Mouse (Mus musculus): ENCODE data around the gene Nphp3. TPM values are rescaled to one million over a fixed set of nuclear protein-coding genes. Genes with fewer than 3 reads are reported as not detected.

Gene Nphp3
- polyA plus RNA-seq, 1 experiment from 2014 or later, result 0.90 TPM

- no peak overlapping the region for H3K4me3 ChIP-seq (ENCODE audit: low read depth, low read length)
- H3K9ac ChIP-seq (ENCODE audit: low read depth, low read length), result no peak overlapping the region
- H3K27ac ChIP-seq (ENCODE audit: low read length), result no peak overlapping the region
- WGBS (ENCODE audit: insufficient replicate concordance), result 31% methylated on average over 5 of the region's 5 CpGs
- ATAC-seq (ENCODE audit: low read depth), result peak; percentile 41; the same call in 1 of the 2 replicates
- H3K27me3 ChIP-seq (ENCODE audit: control insufficient read depth, insufficient read depth, low read depth, low read length), result no peaks in the 10 kb centered on the region
- H3K36me3 ChIP-seq (ENCODE audit: control insufficient read depth, insufficient read depth), result no peaks in the 10 kb centered on the region
- H3K9me3 ChIP-seq (replicated peaks; ENCODE audit: control insufficient read depth, low read length), result no peaks in the 10 kb centered on the region
- no peak overlapping the region for H3K4me2 ChIP-seq (ENCODE audit: low read depth, low read length)
- H3K4me1 ChIP-seq (ENCODE audit: control insufficient read depth, low read depth, low read length), result no peaks in the 10 kb centered on the region; the same call in 1 of the 2 replicates
Observed at GRCm38 (mm10) chr9:104079379-104079778, 77.0 kb downstream of the Nphp3 start.

- Histone ChIP-seq H3K9me3 (replicated peaks; ENCODE audit: control insufficient read depth, low read length) (no peaks in the 10 kb centered on the region), H3K4me3 (ENCODE audit: low read depth, low read length) (no peak overlapping the region), H3K36me3 (ENCODE audit: control insufficient read depth, insufficient read depth) (no peaks in the 10 kb centered on the region), H3K4me1 (ENCODE audit: control insufficient read depth, low read depth, low read length) (no peaks in the 10 kb centered on the region), H3K9ac (ENCODE audit: low read depth, low read length) (no peak overlapping the region), H3K27ac (ENCODE audit: low read length) (no peak overlapping the region), H3K27me3 (ENCODE audit: control insufficient read depth, insufficient read depth, low read depth, low read length) (no peaks in the 10 kb centered on the region), H3K4me2 (ENCODE audit: low read depth, low read length) (no peak overlapping the region)
- 56% methylated on average over 3 of the region's 3 CpGs for WGBS (ENCODE audit: insufficient replicate concordance)
- ATAC-seq (ENCODE audit: low read depth), result no peak
Observed at GRCm38 (mm10) chr9:104080038-104080437, 77.7 kb downstream of the Nphp3 start.

GRCm38 (mm10) chr9:104085730-104086429 is 83.5 kb downstream of the Nphp3 start:
- Histone ChIP-seq H3K27me3 (ENCODE audit: control insufficient read depth, insufficient read depth, low read depth, low read length) (no peaks in the 10 kb centered on the region), H3K36me3 (ENCODE audit: control insufficient read depth, insufficient read depth) (no peaks in the 10 kb centered on the region), H3K4me3 (ENCODE audit: low read depth, low read length) (no peak overlapping the region), H3K4me1 (ENCODE audit: control insufficient read depth, low read depth, low read length) (no peaks in the 10 kb centered on the region), H3K9me3 (replicated peaks; ENCODE audit: control insufficient read depth, low read length) (no peaks in the 10 kb centered on the region), H3K4me2 (ENCODE audit: low read depth, low read length) (no peak overlapping the region), H3K9ac (ENCODE audit: low read depth, low read length) (no peak overlapping the region), H3K27ac (ENCODE audit: low read length) (no peak overlapping the region)
- 56% methylated on average over 4 of the region's 4 CpGs for WGBS (ENCODE audit: insufficient replicate concordance)
- ATAC-seq (ENCODE audit: low read depth), result no peak

GRCm38 (mm10) chr9:104088555-104088954 is 86.2 kb downstream of the Nphp3 start:
- H3K36me3 ChIP-seq (ENCODE audit: control insufficient read depth, insufficient read depth), result no peaks in the 10 kb centered on the region
- no peak for ATAC-seq (ENCODE audit: low read depth)
- H3K4me2 ChIP-seq (ENCODE audit: low read depth, low read length), result no peak overlapping the region
- H3K4me3 ChIP-seq (ENCODE audit: low read depth, low read length), result no peak overlapping the region
- no peak overlapping the region for H3K9ac ChIP-seq (ENCODE audit: low read depth, low read length)
- no peak overlapping the region for H3K27ac ChIP-seq (ENCODE audit: low read length)
- H3K27me3 ChIP-seq (ENCODE audit: control insufficient read depth, insufficient read depth, low read depth, low read length), result no peaks in the 10 kb centered on the region
- H3K9me3 ChIP-seq (replicated peaks; ENCODE audit: control insufficient read depth, low read length), result no peaks in the 10 kb centered on the region
- H3K4me1 ChIP-seq (ENCODE audit: control insufficient read depth, low read depth, low read length), result no peaks in the 10 kb centered on the region
- 58% methylated on average over 8 of the region's 8 CpGs for WGBS (ENCODE audit: insufficient replicate concordance)

- no peak overlapping the region for H3K27ac ChIP-seq (ENCODE audit: low read length)
- no peaks in the 10 kb centered on the region for H3K4me1 ChIP-seq (ENCODE audit: control insufficient read depth, low read depth, low read length)
- H3K4me3 ChIP-seq (ENCODE audit: low read depth, low read length), result no peak overlapping the region
- H3K9me3 ChIP-seq (replicated peaks; ENCODE audit: control insufficient read depth, low read length), result no peaks in the 10 kb centered on the region
- WGBS (ENCODE audit: insufficient replicate concordance), result 84% methylated on average over 5 of the region's 5 CpGs
- ATAC-seq (ENCODE audit: low read depth), result no peak
- no peak overlapping the region for H3K9ac ChIP-seq (ENCODE audit: low read depth, low read length)
- no peaks in the 10 kb centered on the region for H3K36me3 ChIP-seq (ENCODE audit: control insufficient read depth, insufficient read depth)
- H3K4me2 ChIP-seq (ENCODE audit: low read depth, low read length), result no peak overlapping the region
- H3K27me3 ChIP-seq (ENCODE audit: control insufficient read depth, insufficient read depth, low read depth, low read length), result no peaks in the 10 kb centered on the region
Observed at GRCm38 (mm10) chr9:104092945-104093344, 90.6 kb downstream of the Nphp3 start.

Other genes starting within 250 kb of the Nphp3 start
- 1.4 and 1.9 TPM in 2 replicates for gene Tmem108, start 240.7 kb upstream of the Nphp3 start, polyA plus RNA-seq (2015; fragmentation: Nextera tagmentation; extraction: Ambion mirVana)
- gene Gm28305, start 38.1 kb downstream of the Nphp3 start, polyA plus RNA-seq (2015; fragmentation: Nextera tagmentation; extraction: Ambion mirVana), result not detected in 2 replicates
- 17.3 and 18.2 TPM in 2 replicates for gene Uba5, start 60.6 kb downstream of the Nphp3 start, polyA plus RNA-seq (2015; fragmentation: Nextera tagmentation; extraction: Ambion mirVana)
- 32.5 and 35.5 TPM in 2 replicates for gene Acad11, start 60.8 kb downstream of the Nphp3 start, polyA plus RNA-seq (2015; fragmentation: Nextera tagmentation; extraction: Ambion mirVana)
- 0.95 and 1.5 TPM in 2 replicates for gene Ackr4, start 124.4 kb downstream of the Nphp3 start, polyA plus RNA-seq (2015; fragmentation: Nextera tagmentation; extraction: Ambion mirVana)